Mouse (Mus musculus) testis, adult 2 months (tissue): ENCODE results near the gene Pck1.

Source experiments
- CTCF ChIP-seq: fragments of 200-500 bp; IDR thresholded peaks from 2 replicates; pipeline ENCODE4 v1.5.1; 2012; ENCODE audit warnings: low read depth, mild to moderate bottlenecking, inconsistent platforms, low read length, moderate library complexity; ENCODE audit not compliant: control insufficient read depth, insufficient read depth, insufficient replicate concordance
- POLR2A ChIP-seq: fragments of 200-500 bp; IDR thresholded peaks from 2 replicates; pipeline ENCODE4 v1.6.1; 2012; ENCODE audit warnings: low read depth, mild to moderate bottlenecking, inconsistent platforms, low read length, moderate library complexity; ENCODE audit not compliant: control insufficient read depth

GRCm38 (mm10) chr2:173165357-173165756, 12.5 kb downstream of the Pck1 start:
- TF ChIP-seq CTCF (no peak), POLR2A (no peak)
